Mouse (Mus musculus) thymus, postnatal 25 days (tissue): ENCODE measurements at regions not wholly inside any gene's neighbourhood (a gene's known extent, or its start where the extent isn't known, plus 50 kb on each side); places are given as distances from the start of the nearest gene placed in this dataset.

Experiments used
- DNase-seq: peaks from one replicate; pipeline ENCODE4 v3.0.0; 2022

GRCm38 (mm10) chr5:64537113-64537780, 265.9 kb upstream of the Klf3 start:
- no peak for DNase-seq

- no peak for DNase-seq
These were observed 261.4 kb upstream of the Klf3 start for GRCm38 (mm10) chr5:64541765-64542164.

DNA sequence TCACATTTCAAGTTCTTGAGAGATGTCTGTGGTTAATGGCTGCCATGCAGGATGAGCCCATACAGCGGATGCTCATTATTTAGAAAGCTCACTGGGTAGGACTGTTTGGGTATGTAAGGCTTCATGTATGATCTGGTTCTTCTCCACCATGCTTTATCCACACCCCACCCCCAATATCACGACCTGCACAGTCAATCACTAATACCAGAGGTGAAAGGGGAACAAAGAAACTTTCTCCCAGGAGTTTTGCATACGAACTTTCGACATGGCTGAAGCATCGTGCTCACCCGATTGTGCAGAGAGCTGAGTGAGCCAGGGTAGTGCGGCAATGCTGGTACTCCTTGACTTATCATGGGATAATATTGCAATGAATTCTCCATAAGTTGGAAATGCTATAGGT, 247.3 kb upstream of the Klf3 start:
- no peak for DNase-seq

- no peak for DNase-seq
These were observed 236.5 kb upstream of the Klf3 start for GRCm38 (mm10) chr5:64566451-64567390.

DNA sequence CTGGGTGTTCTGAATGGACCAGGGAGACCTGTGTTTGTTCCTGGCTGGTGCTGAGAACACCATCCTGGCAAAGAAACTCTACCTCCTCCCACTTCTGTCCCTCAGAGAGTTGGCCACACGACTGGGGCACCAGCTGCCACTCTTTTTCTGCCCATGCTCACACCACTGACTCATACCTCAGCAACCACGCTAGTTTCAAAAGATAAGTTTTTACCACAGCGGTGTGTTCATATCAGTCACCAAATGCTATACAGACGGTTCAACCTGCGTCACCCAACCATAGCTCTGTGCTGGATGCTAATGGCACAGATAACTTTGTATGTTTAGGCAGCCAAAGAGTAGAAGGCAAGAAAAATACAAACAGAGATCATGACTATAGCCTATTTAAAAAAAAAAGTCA, 235.4 kb upstream of the Klf3 start:
- no peak for DNase-seq

DNA sequence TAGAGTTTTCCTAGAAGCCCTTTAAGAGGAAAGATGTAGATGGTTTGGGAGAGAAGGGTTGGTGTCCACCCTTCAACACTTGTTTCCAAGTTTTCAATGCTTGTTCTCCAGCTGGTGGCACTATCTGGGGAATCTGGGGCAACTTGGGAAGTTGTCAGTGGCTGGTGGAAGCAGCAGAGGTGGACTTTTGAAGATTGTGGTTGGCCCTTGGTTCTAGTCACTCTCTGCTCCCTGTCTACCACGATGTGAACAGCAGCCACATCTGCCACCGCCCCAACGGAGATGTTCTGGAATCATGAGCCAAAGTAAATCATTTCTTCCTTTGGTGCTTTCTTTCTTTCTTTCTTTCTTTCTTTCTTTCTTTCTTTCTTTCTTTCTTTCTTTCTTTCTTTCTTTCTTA, 234.9 kb upstream of the Klf3 start:
- no peak for DNase-seq

DNA sequence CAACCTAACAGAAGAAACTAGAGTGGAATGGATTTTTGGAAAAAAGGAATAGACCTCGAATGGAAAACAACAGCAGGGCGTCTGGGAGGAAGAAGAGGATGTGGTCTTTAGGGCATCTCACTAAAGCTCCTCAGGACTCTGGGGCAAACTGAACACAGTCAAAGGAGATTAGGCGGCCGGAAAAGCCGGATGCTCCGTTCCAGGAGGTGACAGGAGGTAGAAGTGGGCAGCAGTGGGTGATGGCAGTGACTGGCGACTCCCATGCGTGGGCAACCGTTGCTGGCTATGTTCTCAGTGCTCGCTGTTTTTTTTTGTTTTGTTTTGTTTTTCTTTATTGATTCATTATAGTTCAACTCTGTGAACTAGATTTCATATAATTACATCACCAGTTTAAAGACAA, 228.8 kb upstream of the Klf3 start:
- DNase-seq, result no peak

DNA sequence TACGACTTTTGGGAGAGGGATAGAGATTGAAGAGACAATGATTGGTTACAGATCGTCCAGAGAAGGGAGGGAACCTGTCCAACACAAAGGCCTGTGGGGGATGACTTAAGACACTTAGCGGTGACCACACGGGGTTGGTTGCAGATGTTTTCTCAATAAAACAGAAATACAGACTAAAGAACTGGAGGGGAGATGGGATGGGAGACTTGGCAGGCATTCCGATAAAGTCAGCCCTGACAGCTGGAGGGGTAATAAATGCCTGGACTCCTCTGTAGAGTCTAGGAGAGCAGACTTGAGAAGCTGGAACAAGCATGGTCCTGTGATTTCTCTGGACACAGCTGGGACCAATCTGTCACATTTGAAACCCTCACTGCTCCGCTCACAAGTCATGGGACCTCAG, 227.3 kb upstream of the Klf3 start:
- no peak for DNase-seq

DNA sequence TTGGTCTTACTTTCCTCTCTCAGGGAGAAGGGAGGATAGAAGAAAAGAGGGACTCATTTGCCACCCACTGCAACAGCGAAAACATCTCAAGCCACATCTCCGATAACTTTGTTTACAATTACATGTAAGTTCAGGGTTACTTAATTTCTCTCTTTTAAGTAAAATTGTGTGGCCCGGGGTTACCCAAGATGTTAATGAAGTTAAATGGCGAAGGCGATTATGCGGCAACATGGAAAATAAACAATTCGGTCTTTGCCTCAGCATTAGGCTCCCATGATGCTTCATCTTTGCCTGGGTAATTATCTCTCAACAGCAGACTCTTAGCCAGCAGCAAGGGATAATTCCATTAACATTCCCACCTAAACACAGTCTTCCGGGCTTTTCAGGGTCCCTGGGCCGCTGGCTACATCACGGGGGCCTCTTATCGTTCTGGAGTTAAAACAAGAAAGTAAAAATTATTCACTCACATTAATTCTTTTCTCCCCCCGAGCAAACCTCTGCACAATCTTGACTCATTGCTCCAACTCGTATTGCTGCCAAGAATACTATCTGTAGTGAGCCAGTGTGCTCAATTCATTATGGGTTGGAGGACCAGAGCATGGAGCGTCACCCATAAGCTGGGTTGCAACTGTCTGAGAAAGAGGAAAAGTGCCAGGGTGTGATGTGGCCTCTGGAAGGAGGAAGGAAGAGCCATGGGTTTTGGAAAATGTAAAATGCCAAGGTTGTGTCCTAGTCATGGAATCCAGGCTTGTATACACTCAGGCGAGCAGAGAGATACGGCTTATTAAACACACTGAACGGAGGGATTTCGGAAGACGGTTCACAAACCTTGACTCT, 226.5 kb upstream of the Klf3 start:
- no peak for DNase-seq

GRCm38 (mm10) chr5:64577424-64577823, 225.8 kb upstream of the Klf3 start:
- DNase-seq, result no peak

- no peak for DNase-seq
These were observed 224.7 kb upstream of the Klf3 start for GRCm38 (mm10) chr5:64578536-64578935.

DNA sequence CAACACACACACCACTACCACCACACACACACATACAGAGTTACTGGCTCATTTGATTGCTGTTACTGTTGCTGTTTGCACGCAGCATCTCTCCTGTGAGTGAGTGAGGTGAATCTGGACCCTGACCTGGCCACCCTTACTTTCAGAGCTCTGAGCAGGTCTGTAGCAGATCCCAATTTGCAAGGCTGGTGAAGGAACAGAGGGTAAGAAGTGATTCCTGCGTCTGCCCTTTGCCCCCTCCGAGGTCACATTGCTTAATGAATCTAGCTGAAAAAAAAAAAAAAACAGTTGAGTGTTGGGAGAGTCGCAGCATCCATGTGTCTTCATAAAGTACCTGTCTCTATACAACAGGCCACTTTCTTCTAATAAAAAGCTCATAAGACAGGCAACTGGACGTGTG, 224.1 kb upstream of the Klf3 start:
- no peak for DNase-seq

DNA sequence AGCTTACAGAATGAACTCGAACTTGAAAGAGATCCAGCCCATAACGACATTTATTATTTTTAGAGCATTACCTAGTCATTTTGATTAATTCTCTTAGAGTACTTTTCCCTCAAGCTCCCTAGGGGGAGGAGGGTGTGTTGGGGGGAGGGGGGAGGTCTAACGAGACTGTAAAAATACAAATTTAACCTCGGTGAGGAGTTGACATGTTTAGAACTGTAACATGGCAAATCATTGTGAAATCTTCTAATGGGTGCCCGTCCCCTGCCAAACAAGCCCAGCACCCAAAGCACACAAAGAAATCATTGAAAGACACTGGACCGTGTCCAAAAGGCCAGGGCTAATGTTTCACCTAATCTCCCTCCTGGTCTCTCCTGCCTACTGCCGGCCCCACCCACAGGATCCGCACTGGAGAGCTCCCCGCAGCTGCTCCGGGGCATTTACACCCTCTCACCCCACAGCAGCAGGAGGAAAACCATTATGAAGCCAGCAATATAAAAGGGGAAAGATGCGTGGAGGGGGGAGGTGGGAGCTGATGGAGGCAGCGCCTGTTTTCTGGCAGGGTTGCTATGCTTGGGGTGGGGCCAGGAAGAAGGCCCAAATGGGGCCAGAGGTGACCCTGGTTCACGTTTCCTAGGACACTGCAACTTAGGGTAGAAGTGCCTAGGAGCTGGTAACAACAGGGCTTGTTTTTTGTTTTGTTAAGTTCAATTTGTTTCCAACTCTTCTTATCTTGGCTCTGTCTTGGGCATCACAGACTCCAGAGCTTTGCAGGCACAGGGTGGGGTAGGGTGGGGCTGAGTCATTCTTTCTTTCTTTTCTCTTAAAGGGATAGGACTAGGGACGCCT, 223.5 kb upstream of the Klf3 start:
- no peak for DNase-seq

- DNase-seq, result no peak
These were observed 222.9 kb upstream of the Klf3 start for GRCm38 (mm10) chr5:64580340-64580723.

DNA sequence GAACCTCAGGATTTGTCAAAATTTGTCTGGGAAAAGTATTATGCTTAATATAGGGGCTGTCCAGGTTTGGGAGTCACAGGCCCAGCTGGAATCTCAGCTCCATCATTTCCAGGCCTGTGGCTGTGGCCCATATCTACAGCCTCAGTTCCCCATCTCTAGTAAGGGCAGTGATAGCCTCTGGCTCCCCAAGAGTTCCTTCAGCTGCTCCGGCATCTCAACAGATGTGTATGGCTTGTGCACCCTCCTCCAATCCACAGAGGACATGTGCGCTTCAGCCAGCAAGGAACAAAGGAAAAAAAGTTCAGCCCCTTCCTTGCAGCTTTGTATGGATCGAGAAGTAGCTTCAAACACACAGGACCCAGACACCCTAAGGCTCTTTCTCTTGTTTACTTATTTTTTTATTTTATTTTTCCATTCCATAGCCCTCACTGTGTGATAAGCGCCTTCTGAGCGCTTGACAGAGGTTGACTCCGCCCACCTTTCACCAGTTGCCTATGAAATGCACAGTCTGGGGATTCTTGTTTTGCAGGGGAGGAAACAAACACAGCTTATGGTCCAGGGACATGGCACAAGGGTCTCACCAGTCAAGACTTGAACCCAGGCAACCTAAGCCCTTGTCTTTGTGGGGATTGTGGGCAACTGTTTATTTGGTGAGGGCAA, 222.3 kb upstream of the Klf3 start:
- no peak for DNase-seq

DNA sequence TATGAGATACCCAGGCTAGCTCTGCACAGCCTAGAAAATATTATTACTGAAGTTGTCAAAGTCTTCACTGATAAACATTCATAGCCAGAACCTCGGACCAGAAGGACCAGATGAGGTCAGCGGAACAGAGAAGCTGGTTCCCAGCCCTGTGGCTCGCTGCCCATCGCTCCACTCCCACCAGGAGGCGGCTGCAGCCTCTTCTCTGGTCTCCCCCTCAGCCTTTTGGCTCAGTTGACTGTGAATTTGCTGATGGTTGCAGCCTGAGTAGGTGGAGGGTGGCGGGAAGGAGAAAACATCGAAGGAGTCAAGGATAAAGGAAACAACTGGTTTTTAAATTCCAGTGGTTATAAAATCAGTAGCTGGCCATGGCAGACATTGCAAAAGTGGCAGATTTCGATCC, 221.7 kb upstream of the Klf3 start:
- DNase-seq, result no peak

DNA sequence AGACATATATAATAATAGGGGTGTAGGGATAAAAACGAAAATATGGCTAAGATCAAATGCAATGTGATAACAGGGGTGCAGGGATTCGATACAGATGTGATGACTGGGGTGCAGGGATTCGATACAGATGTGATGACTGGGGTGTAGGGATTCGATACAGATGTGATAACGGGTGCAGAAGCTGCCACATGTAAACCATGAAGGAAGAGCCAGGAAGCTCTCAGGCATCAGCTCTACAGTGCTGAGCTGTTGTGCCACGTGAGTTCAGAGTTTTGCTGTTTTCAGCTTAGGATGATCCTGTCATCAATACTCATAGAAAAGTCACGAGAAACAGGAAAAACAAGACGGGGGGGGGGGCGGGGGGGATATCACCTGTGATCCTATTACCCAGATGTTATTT, 221.2 kb upstream of the Klf3 start:
- no peak for DNase-seq

GRCm38 (mm10) chr5:64584308-64584707, 218.9 kb upstream of the Klf3 start:
- no peak for DNase-seq

- DNase-seq, result no peak
These were observed 218.0 kb upstream of the Klf3 start for GRCm38 (mm10) chr5:64585076-64585786.

GRCm38 (mm10) chr5:64586316-64586715, 216.9 kb upstream of the Klf3 start:
- no peak for DNase-seq

- no peak for DNase-seq
These were observed 216.3 kb upstream of the Klf3 start for GRCm38 (mm10) chr5:64586933-64587332.
